Mouse (Mus musculus) G1E (cell line): ENCODE measurements around the gene Pigu. TPM values are rescaled to one million over a fixed set of nuclear protein-coding genes. Genes with fewer than 3 reads are reported as not detected.

Experiments used
- ATAC-seq: 2 replicates; pipeline ENCODE4 v1.8.0; 2016; ENCODE audit warnings: mild to moderate bottlenecking; ENCODE audit not compliant: insufficient number of reproducible peaks, poor library complexity, low FRiP score, severe bottlenecking; ENCODE audit errors: extremely low read depth
- DNase-seq: peaks from one replicate; pipeline ENCODE4 v3.0.0; 2012; ENCODE audit warnings: low spot score
- H3K27me3 ChIP-seq: 2 replicates; pipeline ENCODE4 v1.6.1; 2012; ENCODE audit warnings: mild to moderate bottlenecking, low read length, inconsistent platforms; ENCODE audit not compliant: insufficient read depth
- H3K36me3 ChIP-seq: replicated peaks from 2 replicates; pipeline ENCODE3; 2012; ENCODE audit warnings: mild to moderate bottlenecking, inconsistent platforms
- H3K4me1 ChIP-seq: 2 replicates; pipeline ENCODE4 v1.6.1; 2012; ENCODE audit warnings: low read depth, low read length, inconsistent platforms, mixed read lengths; ENCODE audit not compliant: insufficient read depth
- H3K4me3 ChIP-seq: 2 replicates; pipeline ENCODE4 v1.5.1; 2012; ENCODE audit warnings: low read depth, mild to moderate bottlenecking, inconsistent platforms, low read length, moderate library complexity, mixed read lengths
- H3K9me3 ChIP-seq: replicated peaks from 2 replicates; pipeline ENCODE4 v1.6.1; 2012; ENCODE audit warnings: inconsistent platforms
- CTCF ChIP-seq: IDR thresholded peaks from 2 replicates; pipeline ENCODE4 v1.5.1; 2012; ENCODE audit warnings: low read depth, low read length, inconsistent platforms, mixed read lengths
- GATA1 ChIP-seq: IDR thresholded peaks from 2 replicates; pipeline ENCODE4 v1.6.1; 2012; ENCODE audit warnings: borderline replicate concordance, low read length, inconsistent platforms, mixed read lengths
- GATA2 ChIP-seq: IDR thresholded peaks from 2 replicates; pipeline ENCODE4 v1.6.1; 2012; ENCODE audit warnings: low read depth, low read length, inconsistent platforms, borderline replicate concordance
- POLR2AphosphoS5 ChIP-seq: IDR thresholded peaks from 2 replicates; pipeline ENCODE4 v1.6.1; 2012; ENCODE audit warnings: low read depth, low read length, inconsistent platforms; ENCODE audit not compliant: insufficient replicate concordance
- TAL1 ChIP-seq: conservative IDR thresholded peaks from 2 replicates; pipeline ENCODE4 v1.6.1; 2012; ENCODE audit warnings: low read depth, low read length, inconsistent platforms, mixed read lengths
- polyA plus RNA-seq: library from polyadenylated mRNA; stranded (reverse); fragments of >175 nt; gene quantifications from 2 replicates; pipeline ENCODE4 v1.2.3, GENCODE M21; 2012
- total RNA-seq, 2 experiments: library from RNA; stranded (forward) in 1 of 2; stranded (reverse) in 1 of 2; fragments of 200-1000 nt in 1 of 2; fragments of >200 nt in 1 of 2; fragmentation: Nextera tagmentation in 1 of 2; gene quantifications; 2 replicates each; pipeline ENCODE4 v1.2.3; 2014 to 2017

Pigu gene
- total RNA-seq (2014; fragmentation: Nextera tagmentation) (43.3 and 49.1 TPM in 2 replicates), total RNA-seq (2017) (28.5 TPM in 2 replicates), polyA plus RNA-seq (12.3 and 13.0 TPM in 2 replicates)

- peak; percentile 85 for DNase-seq
- peak; percentile 99 for ATAC-seq
- no peaks in the 10 kb centered on the region for H3K9me3 ChIP-seq
- no peak for TF ChIP-seq POLR2AphosphoS5
- no peak for TF ChIP-seq GATA1
- TF ChIP-seq TAL1: no peak
- TF ChIP-seq CTCF: no peak
- TF ChIP-seq GATA2: no peak
- H3K4me1 ChIP-seq: peaks cover 14% of the 10 kb centered on the region
- H3K4me3 ChIP-seq: peak within 1 kb of the TSS; percentile 89
- H3K36me3 ChIP-seq: peaks cover 6% of the 10 kb centered on the region
- H3K27me3 ChIP-seq: 0 out of 2 replicates have a peak, but pooled peaks cover 5% of the 10 kb centered on the region
Measured at GRCm38 (mm10) chr2:155356971-155357591, at the start of gene Pigu. Pigu (minus strand) TSS chr2:155357430.

- DNase-seq (no peak), ATAC-seq (peak; percentile 63)
- Histone ChIP-seq H3K9me3 (no peaks in the 10 kb centered on the region), H3K4me3 (no peak overlapping the region), H3K4me1 (no peaks in the 10 kb centered on the region), H3K36me3 (peaks cover 76% of the 10 kb centered on the region), H3K27me3 (no peaks in the 10 kb centered on the region)
- no peak for TF ChIP-seq TAL1
Measured at GRCm38 (mm10) chr2:155404635-155405034, 47.4 kb upstream of the Pigu start.

DNA sequence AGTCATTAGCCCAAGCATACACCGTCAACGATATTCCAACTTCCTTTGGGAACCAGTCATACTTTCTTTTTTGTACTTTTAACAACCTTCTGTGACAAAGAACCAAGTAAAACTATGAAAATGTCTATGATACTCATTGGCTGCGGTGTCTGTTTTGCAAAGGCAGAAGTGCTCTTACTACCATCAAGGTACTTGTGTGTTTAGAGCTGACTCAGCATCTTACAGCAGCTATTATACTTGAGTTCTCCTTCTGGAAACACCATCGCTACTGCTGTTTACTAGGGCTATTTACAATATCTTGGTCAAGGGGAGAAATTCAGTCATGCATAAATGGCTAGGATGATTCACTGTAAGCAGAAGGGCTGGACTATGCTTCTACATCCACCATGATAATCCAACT is 44.7 kb upstream of the Pigu start:
- H3K27me3 ChIP-seq: no peaks in the 10 kb centered on the region
- DNase-seq (no peak), ATAC-seq (no peak)
- no peaks in the 10 kb centered on the region for H3K4me1 ChIP-seq
- no peak overlapping the region for H3K4me3 ChIP-seq
- peaks cover 68% of the 10 kb centered on the region for H3K36me3 ChIP-seq
- H3K9me3 ChIP-seq: no peaks in the 10 kb centered on the region
- TF ChIP-seq GATA2 (no peak), GATA1 (no peak), CTCF (no peak), TAL1 (no peak), POLR2AphosphoS5 (no peak)

DNA sequence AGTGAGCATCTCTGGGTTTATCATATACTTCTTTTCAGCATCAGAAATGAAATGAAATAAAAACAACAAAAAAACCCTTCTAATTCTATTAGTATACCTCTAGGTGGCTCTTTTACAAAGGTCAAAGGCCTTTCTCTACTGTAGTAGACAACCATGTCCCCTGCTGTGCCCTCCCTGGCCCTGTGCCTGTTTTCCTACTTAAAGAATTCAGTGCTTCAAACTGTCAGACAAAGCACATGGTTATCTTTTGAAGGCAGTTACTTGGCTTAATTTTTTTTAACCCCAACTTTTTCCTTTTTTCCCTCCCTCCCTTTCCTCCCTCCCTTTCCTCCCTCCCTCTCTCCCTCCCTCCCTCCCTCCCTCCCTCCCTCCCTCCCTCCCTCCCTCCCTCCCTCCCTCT is 43.0 kb upstream of the Pigu start:
- Histone ChIP-seq H3K27me3 (no peaks in the 10 kb centered on the region), H3K9me3 (no peaks in the 10 kb centered on the region), H3K4me3 (no peak overlapping the region), H3K36me3 (peaks cover 60% of the 10 kb centered on the region), H3K4me1 (no peaks in the 10 kb centered on the region)
- no peak for TF ChIP-seq TAL1
- TF ChIP-seq GATA2: no peak
- no peak for TF ChIP-seq POLR2AphosphoS5
- no peak for TF ChIP-seq CTCF
- no peak for TF ChIP-seq GATA1
- ATAC-seq (no peak), DNase-seq (no peak)

DNA sequence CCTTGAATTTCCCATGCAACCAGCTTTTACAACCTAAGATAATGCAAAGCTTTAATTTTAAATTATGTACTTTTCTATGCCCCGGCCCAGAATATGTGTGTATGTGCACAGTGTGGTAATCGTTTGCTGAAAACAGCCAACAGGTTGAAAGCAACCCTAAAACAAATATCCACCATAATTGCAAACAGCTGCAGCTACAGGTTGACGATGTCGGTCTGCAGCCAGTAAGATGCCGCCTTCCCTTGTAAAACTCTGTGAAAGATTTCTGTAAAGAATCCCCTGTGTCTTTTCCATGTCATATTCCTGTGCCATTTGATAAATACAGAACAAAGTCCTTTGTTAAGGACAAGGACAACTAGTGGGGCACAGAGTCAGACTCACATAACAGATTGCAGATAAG is 37.4 kb upstream of the Pigu start:
- TF ChIP-seq GATA2: no peak
- TF ChIP-seq GATA1: no peak
- TF ChIP-seq POLR2AphosphoS5: no peak
- TF ChIP-seq CTCF: no peak
- no peak for TF ChIP-seq TAL1
- ATAC-seq: no peak
- Histone ChIP-seq H3K9me3 (no peaks in the 10 kb centered on the region), H3K4me3 (no peak overlapping the region), H3K36me3 (peaks cover 55% of the 10 kb centered on the region), H3K4me1 (no peaks in the 10 kb centered on the region), H3K27me3 (no peaks in the 10 kb centered on the region)
- no peak for DNase-seq

DNA sequence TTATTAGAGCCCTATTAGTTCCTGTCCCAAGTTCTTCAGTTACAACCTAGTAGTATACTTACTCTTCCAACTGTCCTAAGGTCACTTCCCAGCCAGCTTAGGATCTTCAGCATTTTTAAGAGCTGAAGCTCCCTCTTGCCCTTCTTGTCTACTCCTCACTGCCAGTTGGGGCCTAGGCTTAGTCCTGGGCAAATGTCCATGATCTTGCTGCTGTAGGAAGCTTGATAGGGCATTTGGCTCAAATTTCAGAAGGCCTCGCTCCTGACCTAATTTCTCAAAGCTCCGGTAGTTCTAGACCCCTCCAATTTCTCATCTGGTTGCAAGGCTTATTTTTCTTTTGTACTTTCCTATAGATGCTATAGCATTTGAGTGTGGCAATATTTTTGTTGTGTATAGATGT is 31.3 kb upstream of the Pigu start:
- no peak for TF ChIP-seq TAL1
- no peak for TF ChIP-seq GATA2
- no peak for TF ChIP-seq CTCF
- no peak for TF ChIP-seq GATA1
- no peak for TF ChIP-seq POLR2AphosphoS5
- no peak for ATAC-seq
- DNase-seq: no peak
- Histone ChIP-seq H3K36me3 (peaks cover 49% of the 10 kb centered on the region), H3K4me3 (no peak overlapping the region), H3K27me3 (no peaks in the 10 kb centered on the region; the same call in 1 of the 2 replicates), H3K4me1 (0 out of 2 replicates have a peak, but pooled peaks cover 5% of the 10 kb centered on the region), H3K9me3 (no peaks in the 10 kb centered on the region)

DNA sequence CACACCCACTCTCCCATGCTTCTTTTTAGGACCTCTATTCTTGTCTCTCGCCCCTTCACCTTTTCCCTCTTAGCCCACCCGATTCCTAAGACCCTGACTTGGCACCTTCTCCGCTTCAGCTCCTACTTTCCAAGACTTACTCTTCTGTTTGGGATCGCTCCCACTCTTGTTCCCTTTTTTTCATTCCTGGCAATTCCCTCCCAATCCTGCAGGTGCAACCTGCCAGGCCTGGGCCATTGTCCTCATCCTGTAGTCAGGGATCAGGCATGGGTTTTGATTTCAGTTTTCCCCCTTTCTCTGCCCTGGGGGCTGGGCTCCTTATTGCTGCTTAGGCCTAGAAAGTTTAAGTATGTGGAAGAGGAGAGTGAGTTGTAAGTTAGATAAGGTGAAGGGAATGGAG is 29.8 kb upstream of the Pigu start:
- no peak for DNase-seq
- ATAC-seq: no peak
- Histone ChIP-seq H3K4me1 (peaks cover 13% of the 10 kb centered on the region), H3K36me3 (peaks cover 42% of the 10 kb centered on the region), H3K27me3 (no peaks in the 10 kb centered on the region; the same call in 1 of the 2 replicates), H3K9me3 (no peaks in the 10 kb centered on the region), H3K4me3 (no peak overlapping the region)
- TF ChIP-seq GATA1: no peak
- TF ChIP-seq GATA2: no peak
- no peak for TF ChIP-seq POLR2AphosphoS5
- no peak for TF ChIP-seq CTCF
- TF ChIP-seq TAL1: no peak
